Mouse (Mus musculus) kidney, adult 2 months (tissue): ENCODE data around the gene Rap1gap.

Experiments used
- CTCF ChIP-seq: fragments of 200-500 bp; conservative IDR thresholded peaks from 2 replicates; pipeline ENCODE4 v1.5.1; 2011; ENCODE audit warnings: low read depth, mild to moderate bottlenecking, control low read depth, low read length, moderate library complexity, mixed read lengths; ENCODE audit not compliant: insufficient read depth, insufficient read length
- POLR2A ChIP-seq: fragments of 200-500 bp; IDR thresholded peaks from one replicate; pipeline ENCODE4 v1.6.1; 2011; ENCODE audit warnings: low read depth, low read length, control low read depth

DNA sequence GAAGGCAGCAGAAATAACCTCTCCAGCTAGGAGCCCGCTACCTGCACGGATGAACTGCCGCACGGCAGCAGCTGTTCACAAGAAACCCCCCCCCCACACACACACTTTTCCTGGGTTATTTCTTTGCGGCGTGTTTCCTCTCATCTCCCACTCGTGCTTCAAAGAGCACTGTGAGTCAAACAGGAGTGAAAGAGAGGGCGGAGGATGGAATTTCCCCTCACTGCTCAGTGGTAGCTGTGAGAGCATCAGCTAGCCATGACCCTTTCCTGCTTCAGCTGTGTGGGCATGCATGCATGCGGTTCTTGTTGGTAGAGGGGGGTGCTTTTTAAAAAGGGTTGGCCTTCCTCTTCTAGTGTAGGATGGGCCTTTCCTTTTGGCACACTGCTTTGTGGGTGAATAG lies 16.3 kb upstream of the Rap1gap start:
- TF ChIP-seq POLR2A (no peak), CTCF (no peak)
